Mouse (Mus musculus): ENCODE data around the gene Cox8a. TPM values are rescaled to one million over a fixed set of nuclear protein-coding genes. Genes with fewer than 3 reads are reported as not detected.

Gene Cox8a
- total and polyA plus RNA-seq, 3 experiments = 384 to 775 (median 424) TPM

DNA sequence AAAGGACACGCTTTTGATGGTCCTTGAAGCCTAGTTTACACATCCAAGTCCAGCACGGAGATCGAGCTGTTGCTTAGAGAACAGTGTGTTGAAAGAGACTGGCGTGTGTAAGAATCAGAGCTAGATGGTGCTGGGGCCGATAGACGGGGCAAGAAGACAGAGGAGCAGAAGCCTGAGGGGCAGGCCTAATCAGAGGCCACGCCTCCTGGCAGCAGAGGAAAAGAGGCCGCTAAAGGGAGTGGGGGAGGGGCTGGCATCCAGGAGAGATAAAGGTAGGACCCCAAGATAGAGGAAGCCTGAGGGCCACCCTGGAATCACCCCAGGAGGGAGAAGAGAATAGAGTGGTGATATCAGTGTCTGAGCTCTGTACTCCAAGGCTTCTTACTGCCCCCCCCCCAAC, 46.0 kb downstream of the Cox8a start:
- Histone ChIP-seq H3K4me1 (ENCODE audit: control insufficient read depth, insufficient read depth, low read length) (no peaks in the 10 kb centered on the region), H3K9ac (ENCODE audit: low read depth, low read length) (no peak overlapping the region), H3K36me3 (ENCODE audit: control insufficient read depth, insufficient read depth, low read length) (no peaks in the 10 kb centered on the region), H3K27ac (no peak overlapping the region), H3K79me2 (replicated peaks; ENCODE audit: control insufficient read depth, insufficient read depth, low read length) (no peaks in the 10 kb centered on the region), H3K27me3 (ENCODE audit: control insufficient read depth, insufficient read depth, low read length) (no peaks in the 10 kb centered on the region; the same call in 1 of the 2 replicates), H3K4me3 (no peak overlapping the region)
- no peak for DNase-seq
- TF ChIP-seq EP300 (IDR thresholded peaks at IDR 0.05; ENCODE audit: insufficient read depth, low read depth, low read length) (no peak), POLR2A (IDR thresholded peaks at IDR 0.05; ENCODE audit: insufficient read depth, low read depth, low read length) (no peak), CTCF (IDR thresholded peaks at IDR 0.05) (no peak)
- intact Hi-C loops (cut with DNase I) = no loop called here
- 33% methylated on average over 8 of the region's 8 CpGs for WGBS

DNA sequence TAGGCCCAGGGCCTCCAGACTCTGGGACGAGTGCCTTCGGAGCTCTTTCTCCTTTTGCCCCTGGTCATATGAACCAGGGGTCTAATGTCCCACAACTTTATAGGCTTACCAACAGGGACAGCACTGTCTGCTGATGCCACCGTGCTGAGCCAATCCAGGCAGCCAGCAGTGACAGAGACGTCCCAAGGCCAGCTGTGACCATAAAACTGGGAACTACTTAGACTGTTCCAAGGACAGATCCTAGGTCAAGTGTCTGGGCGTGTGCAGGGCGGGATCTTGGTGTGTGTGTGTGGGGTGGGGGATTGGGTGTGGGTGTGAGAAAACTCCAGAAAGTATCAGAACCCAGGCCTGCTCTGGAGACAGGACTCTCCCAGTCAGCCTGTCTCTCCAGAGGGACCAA, 46.5 kb downstream of the Cox8a start:
- H3K9ac ChIP-seq (ENCODE audit: low read depth, low read length) = no peak overlapping the region
- peaks cover 3% of the 10 kb centered on the region for H3K27me3 ChIP-seq (ENCODE audit: control insufficient read depth, insufficient read depth, low read length)
- intact Hi-C loops (cut with DNase I) = no loop called here
- no peaks in the 10 kb centered on the region for H3K36me3 ChIP-seq (ENCODE audit: control insufficient read depth, insufficient read depth, low read length)
- no peak for DNase-seq
- no peak overlapping the region for H3K4me3 ChIP-seq
- no peaks in the 10 kb centered on the region for H3K4me1 ChIP-seq (ENCODE audit: control insufficient read depth, insufficient read depth, low read length)
- TF ChIP-seq POLR2A (IDR thresholded peaks at IDR 0.05; ENCODE audit: insufficient read depth, low read depth, low read length) (no peak), CTCF (IDR thresholded peaks at IDR 0.05) (no peak), EP300 (IDR thresholded peaks at IDR 0.05; ENCODE audit: insufficient read depth, low read depth, low read length) (no peak)
- H3K79me2 ChIP-seq (replicated peaks; ENCODE audit: control insufficient read depth, insufficient read depth, low read length) = no peaks in the 10 kb centered on the region
- 89% methylated on average over 6 of the region's 6 CpGs for WGBS
- no peak overlapping the region for H3K27ac ChIP-seq

DNA sequence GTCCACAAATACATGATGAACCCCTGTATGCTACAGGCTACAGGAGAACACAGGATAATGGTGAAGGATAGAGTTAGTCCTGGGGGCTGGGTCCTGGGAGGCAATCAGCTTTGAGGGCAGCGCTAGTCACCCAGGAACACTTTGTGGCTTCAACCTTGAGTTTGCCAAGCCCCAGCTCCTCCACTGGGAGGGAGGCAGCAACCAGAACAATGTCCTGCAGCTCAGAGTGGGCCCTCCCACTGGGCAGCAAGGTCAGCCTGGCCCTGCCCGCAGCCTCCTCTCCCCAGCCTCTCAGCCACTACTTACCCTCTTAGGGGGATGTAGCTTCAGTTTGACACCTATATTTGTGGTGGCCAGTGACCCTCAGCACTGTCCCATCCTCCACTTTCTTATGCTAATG, 49.0 kb downstream of the Cox8a start:
- no peaks in the 10 kb centered on the region for H3K4me1 ChIP-seq (ENCODE audit: control insufficient read depth, insufficient read depth, low read length)
- TF ChIP-seq POLR2A (IDR thresholded peaks at IDR 0.05; ENCODE audit: insufficient read depth, low read depth, low read length) (no peak), CTCF (IDR thresholded peaks at IDR 0.05) (no peak), EP300 (IDR thresholded peaks at IDR 0.05; ENCODE audit: insufficient read depth, low read depth, low read length) (no peak)
- DNase-seq = no peak
- no peak overlapping the region for H3K9ac ChIP-seq (ENCODE audit: low read depth, low read length)
- H3K4me3 ChIP-seq = no peak overlapping the region
- peaks cover 6% of the 10 kb centered on the region for H3K27me3 ChIP-seq (ENCODE audit: control insufficient read depth, insufficient read depth, low read length)
- H3K36me3 ChIP-seq (ENCODE audit: control insufficient read depth, insufficient read depth, low read length) = no peaks in the 10 kb centered on the region
- no peak overlapping the region for H3K27ac ChIP-seq
- 38% methylated on average over 2 of the region's 2 CpGs for WGBS
- intact Hi-C loops (cut with DNase I) = no loop called here
- no peaks in the 10 kb centered on the region for H3K79me2 ChIP-seq (replicated peaks; ENCODE audit: control insufficient read depth, insufficient read depth, low read length)

DNA sequence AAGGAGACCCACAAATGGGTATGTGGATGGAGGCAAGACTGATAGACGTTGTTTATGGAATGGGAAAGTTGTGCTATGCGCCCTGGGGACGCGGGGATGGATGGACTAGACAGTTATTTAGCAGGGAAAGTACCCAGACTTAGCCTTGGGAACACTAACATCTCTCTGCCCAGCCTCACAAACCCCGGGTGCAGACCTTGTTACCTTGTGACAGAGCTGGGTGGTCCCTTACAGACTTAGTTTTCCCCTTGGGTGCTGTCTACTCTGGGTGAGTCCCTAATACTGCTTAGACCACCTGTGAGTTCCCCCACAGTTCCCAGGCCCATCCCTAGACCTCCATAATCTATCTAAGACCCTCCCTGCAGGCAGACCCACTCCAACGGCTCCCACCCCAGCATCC, 50.6 kb downstream of the Cox8a start:
- WGBS = 39% methylated on average over 6 of the region's 6 CpGs
- DNase-seq = no peak
- no peak for TF ChIP-seq EP300 (IDR thresholded peaks at IDR 0.05; ENCODE audit: insufficient read depth, low read depth, low read length)
- no peak for TF ChIP-seq CTCF (IDR thresholded peaks at IDR 0.05)
- TF ChIP-seq POLR2A (IDR thresholded peaks at IDR 0.05; ENCODE audit: insufficient read depth, low read depth, low read length) = no peak
- no peak overlapping the region for H3K27ac ChIP-seq
- no peak overlapping the region for H3K4me3 ChIP-seq
- H3K27me3 ChIP-seq (ENCODE audit: control insufficient read depth, insufficient read depth, low read length) = peaks cover 6% of the 10 kb centered on the region
- intact Hi-C loops (cut with DNase I) = no loop called here
- H3K9ac ChIP-seq (ENCODE audit: low read depth, low read length) = no peak overlapping the region
- no peaks in the 10 kb centered on the region for H3K36me3 ChIP-seq (ENCODE audit: control insufficient read depth, insufficient read depth, low read length)
- no peaks in the 10 kb centered on the region for H3K4me1 ChIP-seq (ENCODE audit: control insufficient read depth, insufficient read depth, low read length)
- H3K79me2 ChIP-seq (replicated peaks; ENCODE audit: control insufficient read depth, insufficient read depth, low read length) = no peaks in the 10 kb centered on the region

DNA sequence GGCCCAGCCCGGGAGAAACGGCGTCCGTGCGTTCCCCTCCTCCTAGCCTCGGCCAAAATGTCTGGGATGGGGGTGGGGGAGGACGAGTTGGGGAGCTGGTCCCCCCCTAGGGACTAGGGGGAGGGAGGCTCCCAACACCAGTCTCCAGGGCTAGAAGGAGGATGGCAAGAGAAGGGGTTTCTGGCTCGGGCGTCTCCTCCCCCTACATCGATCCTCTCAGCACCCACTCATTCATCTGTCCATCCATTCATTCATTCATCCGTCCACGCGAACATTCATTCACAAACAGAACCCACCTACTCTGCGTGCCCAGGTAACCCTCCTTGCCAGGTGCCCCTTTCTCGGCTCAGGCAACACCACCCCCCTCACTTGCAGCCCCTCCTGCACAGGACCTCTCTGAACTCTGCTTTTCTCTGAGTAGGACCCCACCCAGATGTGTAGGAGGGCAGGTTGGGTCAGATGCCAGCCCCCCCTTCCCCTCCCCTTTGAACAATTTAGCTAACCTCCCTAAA, 51.2 kb downstream of the Cox8a start:
- no peak for DNase-seq
- TF ChIP-seq CTCF (IDR thresholded peaks at IDR 0.05) = no peak
- no peak for TF ChIP-seq EP300 (IDR thresholded peaks at IDR 0.05; ENCODE audit: insufficient read depth, low read depth, low read length)
- no peak for TF ChIP-seq POLR2A (IDR thresholded peaks at IDR 0.05; ENCODE audit: insufficient read depth, low read depth, low read length)
- intact Hi-C loops (cut with DNase I) = no loop called here
- Histone ChIP-seq H3K4me3 (no peak overlapping the region), H3K79me2 (replicated peaks; ENCODE audit: control insufficient read depth, insufficient read depth, low read length) (no peaks in the 10 kb centered on the region), H3K36me3 (ENCODE audit: control insufficient read depth, insufficient read depth, low read length) (no peaks in the 10 kb centered on the region), H3K4me1 (ENCODE audit: control insufficient read depth, insufficient read depth, low read length) (no peaks in the 10 kb centered on the region), H3K27ac (no peak overlapping the region), H3K27me3 (ENCODE audit: control insufficient read depth, insufficient read depth, low read length) (peaks cover 6% of the 10 kb centered on the region), H3K9ac (ENCODE audit: low read depth, low read length) (peak overlapping the region; percentile 72; the same call in 1 of the 2 replicates)
- WGBS = 14% methylated on average over 15 of the region's 15 CpGs

DNA sequence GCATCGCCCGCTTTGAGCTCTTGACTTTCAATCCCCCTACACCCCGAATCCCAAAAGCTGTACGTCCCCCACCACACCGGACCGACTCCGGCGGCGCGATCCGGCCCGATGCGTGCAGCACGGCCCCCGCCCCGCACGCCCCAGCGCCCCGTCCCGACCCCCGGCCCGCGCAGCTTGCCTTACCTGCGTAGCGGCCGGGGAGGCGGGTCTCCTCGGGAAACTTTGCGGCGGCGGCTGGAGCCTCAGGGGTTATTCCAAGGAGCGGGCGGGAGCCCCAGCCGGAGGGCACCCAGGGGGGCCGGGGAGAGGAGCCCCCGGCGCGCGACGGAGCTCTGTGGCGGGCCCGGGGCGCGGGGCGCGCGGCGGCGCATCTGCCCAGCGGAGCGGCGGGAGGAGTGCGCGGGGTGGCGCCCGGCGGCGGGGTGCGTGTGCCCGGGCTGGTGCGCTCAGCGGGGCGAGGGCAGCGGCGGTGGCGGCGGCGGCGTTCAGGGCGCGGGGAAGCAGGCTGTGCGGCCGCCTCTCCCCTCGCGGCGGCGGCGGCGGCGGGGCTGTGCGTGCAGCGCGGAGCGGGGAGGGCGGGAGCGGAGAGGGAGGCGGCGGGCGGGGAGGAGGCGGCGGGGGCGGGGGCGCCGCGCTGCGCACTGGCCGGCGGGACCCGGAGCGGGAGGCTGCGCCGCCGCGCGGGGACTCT, 51.8 kb downstream of the Cox8a start:
- intact Hi-C loops (cut with DNase I) = no loop called here
- Histone ChIP-seq H3K27ac (no peak overlapping the region), H3K27me3 (ENCODE audit: control insufficient read depth, insufficient read depth, low read length) (peaks cover 6% of the 10 kb centered on the region), H3K36me3 (ENCODE audit: control insufficient read depth, insufficient read depth, low read length) (no peaks in the 10 kb centered on the region), H3K4me3 (peak overlapping the region; percentile 51), H3K9ac (ENCODE audit: low read depth, low read length) (peak overlapping the region; percentile 72), H3K79me2 (replicated peaks; ENCODE audit: control insufficient read depth, insufficient read depth, low read length) (no peaks in the 10 kb centered on the region), H3K4me1 (ENCODE audit: control insufficient read depth, insufficient read depth, low read length) (no peaks in the 10 kb centered on the region)
- 1% methylated on average over 91 of the region's 105 CpGs for WGBS
- peak in 1 of 2 experiments; percentile 32 for DNase-seq
- TF ChIP-seq CTCF (IDR thresholded peaks at IDR 0.05) (no peak), POLR2A (IDR thresholded peaks at IDR 0.05; ENCODE audit: insufficient read depth, low read depth, low read length) (no peak), EP300 (IDR thresholded peaks at IDR 0.05; ENCODE audit: insufficient read depth, low read depth, low read length) (no peak)

Other genes with a start within 250 kb of the Cox8a start
- gene Ppp1r14b, start 242.6 kb downstream of the Cox8a start, total RNA-seq (2021) = 10 to 100 TPM; 85.8 to 91.0 TPM
- 42.3 and 56.8 TPM in 2 replicates for gene Ppp1r14b, start 242.6 kb downstream of the Cox8a start, polyA plus RNA-seq (2012; rRNA removed)
- 10 to 100 TPM; 14.6 to 15.2 TPM for gene Plcb3, start 241.1 kb downstream of the Cox8a start, total RNA-seq (2021)
- gene Plcb3, start 241.1 kb downstream of the Cox8a start, polyA plus RNA-seq (2012; rRNA removed) = 27.5 and 33.7 TPM in 2 replicates
- gene Fkbp2, start 237.1 kb downstream of the Cox8a start, total RNA-seq (2021) = 10 to 100 TPM; 23.2 to 24.7 TPM
- gene Fkbp2, start 237.1 kb downstream of the Cox8a start, polyA plus RNA-seq (2012; rRNA removed) = 21.1 and 27.6 TPM in 2 replicates
- 100 to 1,000 TPM; 413 to 501 TPM for gene Vegfb, start 230.0 kb downstream of the Cox8a start, total RNA-seq (2021)
- gene Vegfb, start 230.0 kb downstream of the Cox8a start, polyA plus RNA-seq (2012; rRNA removed) = 257 and 355 TPM in 2 replicates
- 10 to 100 TPM; 45.6 to 57.4 TPM for gene Dnajc4, start 225.0 kb downstream of the Cox8a start, total RNA-seq (2021)
- 57.6 and 68.4 TPM in 2 replicates for gene Dnajc4, start 225.0 kb downstream of the Cox8a start, polyA plus RNA-seq (2012; rRNA removed)
- 10 to 100 TPM; 25.5 to 33.6 TPM for gene Nudt22, start 221.5 kb downstream of the Cox8a start, total RNA-seq (2021)
- gene Nudt22, start 221.5 kb downstream of the Cox8a start, polyA plus RNA-seq (2012; rRNA removed) = 44.5 and 47.4 TPM in 2 replicates
- 10 to 100 TPM; 20.7 to 26.3 TPM for gene Trpt1, start 221.5 kb downstream of the Cox8a start, total RNA-seq (2021)
- 26.4 and 30.7 TPM in 2 replicates for gene Trpt1, start 221.5 kb downstream of the Cox8a start, polyA plus RNA-seq (2012; rRNA removed)
- 1 to 10 TPM; 5.2 to 9.0 TPM for gene Fermt3, start 198.1 kb downstream of the Cox8a start, total RNA-seq (2021)
- gene Fermt3, start 198.1 kb downstream of the Cox8a start, polyA plus RNA-seq (2012; rRNA removed) = 4.7 and 7.8 TPM in 2 replicates
- 100 to 1,000 TPM; 117 to 121 TPM for gene Stip1, start 177.6 kb downstream of the Cox8a start, total RNA-seq (2021)
- 49.9 and 80.2 TPM in 2 replicates for gene Stip1, start 177.6 kb downstream of the Cox8a start, polyA plus RNA-seq (2012; rRNA removed)
- gene Macrod1, start 160.8 kb downstream of the Cox8a start, total RNA-seq (2021) = 100 to 1,000 TPM; 262 to 309 TPM
- 260 and 278 TPM in 2 replicates for gene Macrod1, start 160.8 kb downstream of the Cox8a start, polyA plus RNA-seq (2012; rRNA removed)
- 1 to 10 TPM; 1.1 to 1.2 TPM for gene Flrt1, start 111.9 kb downstream of the Cox8a start, total RNA-seq (2021)
- gene Flrt1, start 111.9 kb downstream of the Cox8a start, polyA plus RNA-seq (2012; rRNA removed) = 0.84 and 0.94 TPM in 2 replicates
- 10 to 100 TPM; 62.1 to 70.9 TPM for gene Otub1, start 11.3 kb downstream of the Cox8a start, total RNA-seq (2021)
- gene Otub1, start 11.3 kb downstream of the Cox8a start, polyA plus RNA-seq (2012; rRNA removed) = 73.3 and 84.2 TPM in 2 replicates
- gene Naa40, start 23.6 kb upstream of the Cox8a start, total RNA-seq (2021) = 10 to 100 TPM; 14.9 to 16.4 TPM
- 23.8 and 31.8 TPM in 2 replicates for gene Naa40, start 23.6 kb upstream of the Cox8a start, polyA plus RNA-seq (2012; rRNA removed)
- gene Rcor2, start 49.7 kb upstream of the Cox8a start, total RNA-seq (2021) = 1 to 10 TPM; 5.7 to 7.6 TPM
- gene Rcor2, start 49.7 kb upstream of the Cox8a start, polyA plus RNA-seq (2012; rRNA removed) = 11.6 and 12.7 TPM in 2 replicates
- gene Mark2, start 124.2 kb upstream of the Cox8a start, total RNA-seq (2021) = 10 to 100 TPM; 46.2 to 53.8 TPM
- 53.1 and 56.7 TPM in 2 replicates for gene Mark2, start 124.2 kb upstream of the Cox8a start, polyA plus RNA-seq (2012; rRNA removed)
- gene Spindoc, start 165.4 kb upstream of the Cox8a start, total RNA-seq (2021) = 10 to 100 TPM; 11.6 to 14.0 TPM
- 12.4 and 13.4 TPM in 2 replicates for gene Spindoc, start 165.4 kb upstream of the Cox8a start, polyA plus RNA-seq (2012; rRNA removed)
- gene 2700081O15Rik, start 200.0 kb upstream of the Cox8a start, total RNA-seq (2021) = 10 to 100 TPM; 13.1 to 13.4 TPM
- 16.4 and 25.7 TPM in 2 replicates for gene 2700081O15Rik, start 200.0 kb upstream of the Cox8a start, polyA plus RNA-seq (2012; rRNA removed)

All from heart, adult 2 months (tissue).